Mouse (Mus musculus) liver, adult 2 months (tissue): Measurements from ENCODE around the gene Epha4.

Experiments
- CTCF ChIP-seq: fragments of 200-500 bp; IDR thresholded peaks from 2 replicates; pipeline ENCODE4 v1.5.1; 2011; ENCODE audit warnings: low read depth, low read length, control low read depth
- POLR2A ChIP-seq: fragments of 200-500 bp; IDR thresholded peaks from 2 replicates; pipeline ENCODE4 v1.6.1; 2011; ENCODE audit warnings: low read length, control low read depth; ENCODE audit not compliant: insufficient read depth; ENCODE audit errors: extremely low read depth

DNA sequence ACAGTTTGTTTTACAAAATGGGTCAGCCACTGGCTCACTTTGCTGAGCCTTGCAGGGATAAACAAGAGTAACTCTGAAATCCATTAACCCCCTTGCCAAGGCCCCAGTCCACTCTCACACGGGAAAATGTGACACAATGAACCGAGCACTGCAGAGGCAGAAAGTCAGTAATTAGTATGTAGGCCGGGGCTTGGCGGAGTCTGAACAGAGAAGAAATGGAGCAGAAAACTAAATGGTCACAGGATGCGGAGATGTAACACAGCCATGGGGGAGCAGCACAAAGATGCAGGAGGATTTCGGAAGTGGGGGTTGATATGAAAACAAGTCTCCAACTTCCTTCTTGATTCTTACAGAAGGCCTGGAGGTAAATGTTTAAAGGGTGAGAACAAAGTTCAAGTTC lies 85.7 kb downstream of the Epha4 start:
- TF ChIP-seq POLR2A = no peak
- no peak for TF ChIP-seq CTCF
